Mouse (Mus musculus): Measurements from ENCODE around the gene Ric8a. TPM values are rescaled to one million over a fixed set of nuclear protein-coding genes. Genes with fewer than 3 reads are reported as not detected.
A peak's percentile ranks its signal among the peaks of the same experiment; 100 is the strongest.
"Not testable (repeated sequence)": the region's sequence is repeated elsewhere in the genome, so short reads cannot be mapped to it uniquely, and the experiment has no call there.

Gene Ric8a
- polyA plus RNA-seq, 1 experiment from 2014 or later: 94.8 TPM

- no peak overlapping the region for H3K4me2 ChIP-seq (replicated peaks)
- WGBS: 93% methylated on average over 6 of the region's 6 CpGs
- H3K36me3 ChIP-seq: peaks cover 29% of the 10 kb centered on the region
- H3K4me1 ChIP-seq: peaks cover 7% of the 10 kb centered on the region
- H3K9me3 ChIP-seq: no peaks in the 10 kb centered on the region
- ATAC-seq (ENCODE audit: low FRiP score, low read depth): no peak
- no peak overlapping the region for H3K4me3 ChIP-seq
- no peak overlapping the region for H3K27ac ChIP-seq
- no peak overlapping the region for H3K9ac ChIP-seq
- no peaks in the 10 kb centered on the region for H3K27me3 ChIP-seq (replicated peaks)
Observed at GRCm38 (mm10) chr7:140877364-140877763, 20.6 kb downstream of the Ric8a start.

GRCm38 (mm10) chr7:140879355-140879754 is 22.6 kb downstream of the Ric8a start:
- Histone ChIP-seq H3K36me3 (peaks cover 30% of the 10 kb centered on the region), H3K27me3 (replicated peaks) (no peaks in the 10 kb centered on the region), H3K4me2 (replicated peaks) (no peak overlapping the region), H3K9ac (no peak overlapping the region), H3K4me1 (peaks cover 11% of the 10 kb centered on the region), H3K4me3 (no peak overlapping the region), H3K9me3 (no peaks in the 10 kb centered on the region), H3K27ac (no peak overlapping the region)
- no peak for ATAC-seq (ENCODE audit: low FRiP score, low read depth)
- 92% methylated on average over 7 of the region's 7 CpGs for WGBS

- 90% methylated on average over 3 of the region's 3 CpGs for WGBS
- peaks cover 24% of the 10 kb centered on the region for H3K36me3 ChIP-seq
- ATAC-seq (ENCODE audit: low FRiP score, low read depth): no peak
- H3K4me1 ChIP-seq: peaks cover 11% of the 10 kb centered on the region
- no peaks in the 10 kb centered on the region for H3K9me3 ChIP-seq
- H3K9ac ChIP-seq: no peak overlapping the region
- no peaks in the 10 kb centered on the region for H3K27me3 ChIP-seq (replicated peaks)
- no peak overlapping the region for H3K27ac ChIP-seq
- H3K4me2 ChIP-seq (replicated peaks): no peak overlapping the region; the same call in 1 of the 2 replicates
- H3K4me3 ChIP-seq: no peak overlapping the region
Observed at GRCm38 (mm10) chr7:140880419-140880818, 23.7 kb downstream of the Ric8a start.

- 28% methylated on average over 8 of the region's 8 CpGs for WGBS
- no peaks in the 10 kb centered on the region for H3K27me3 ChIP-seq (replicated peaks)
- no peaks in the 10 kb centered on the region for H3K9me3 ChIP-seq
- H3K36me3 ChIP-seq: peaks cover 23% of the 10 kb centered on the region
- H3K9ac ChIP-seq: peak overlapping the region; percentile 86; the same call in 1 of the 2 replicates
- ATAC-seq (ENCODE audit: low FRiP score, low read depth): no peak
- peak overlapping the region; percentile 95 for H3K4me3 ChIP-seq
- H3K27ac ChIP-seq: no peak overlapping the region
- peak overlapping the region; percentile 77 for H3K4me2 ChIP-seq (replicated peaks)
- peaks cover 11% of the 10 kb centered on the region for H3K4me1 ChIP-seq
Observed at GRCm38 (mm10) chr7:140880865-140881515, 24.2 kb downstream of the Ric8a start.

GRCm38 (mm10) chr7:140881696-140882468 is 25.1 kb downstream of the Ric8a start, which contains the start of the genes Psmd13 and Sirt3:
Psmd13 (plus strand) TSS chr7:140881968.
Sirt3 (minus strand) TSS chr7:140882309.
- under 1% methylated on average over 59 of the region's 59 CpGs for WGBS
- peak; percentile 97 for ATAC-seq (ENCODE audit: low FRiP score, low read depth)
- Histone ChIP-seq H3K36me3 (peaks cover 23% of the 10 kb centered on the region), H3K4me3 (peak within 1 kb of the TSS; percentile 95), H3K9me3 (no peaks in the 10 kb centered on the region), H3K4me1 (peaks cover 11% of the 10 kb centered on the region), H3K9ac (peak within 1 kb of the TSS; percentile 86), H3K4me2 (replicated peaks) (peak within 1 kb of the TSS; percentile 77), H3K27ac (peak within 1 kb of the TSS; percentile 50), H3K27me3 (replicated peaks) (no peaks in the 10 kb centered on the region)

GRCm38 (mm10) chr7:140882469-140882803 is 25.7 kb downstream of the Ric8a start:
- H3K27me3 ChIP-seq (replicated peaks): no peaks in the 10 kb centered on the region
- H3K4me1 ChIP-seq: peaks cover 11% of the 10 kb centered on the region
- ATAC-seq (ENCODE audit: low FRiP score, low read depth): peak; percentile 73
- peak overlapping the region; percentile 50; the same call in 1 of the 2 replicates for H3K27ac ChIP-seq
- peaks cover 26% of the 10 kb centered on the region for H3K36me3 ChIP-seq
- peak overlapping the region; percentile 95 for H3K4me3 ChIP-seq
- H3K9ac ChIP-seq: peak overlapping the region; percentile 86
- under 1% methylated on average over 12 of the region's 12 CpGs for WGBS
- peak overlapping the region; percentile 77 for H3K4me2 ChIP-seq (replicated peaks)
- H3K9me3 ChIP-seq: no peaks in the 10 kb centered on the region

- H3K9me3 ChIP-seq; H3K27me3 ChIP-seq (replicated peaks); H3K27ac ChIP-seq; H3K4me2 ChIP-seq (replicated peaks); ATAC-seq (ENCODE audit: low FRiP score, low read depth); H3K4me3 ChIP-seq; H3K9ac ChIP-seq; H3K4me1 ChIP-seq: not testable (repeated sequence)
- WGBS: 98% methylated on average over 16 of the region's 16 CpGs
- peaks cover 76% of the 10 kb centered on the region for H3K36me3 ChIP-seq
Observed at GRCm38 (mm10) chr7:140890636-140891035, 33.9 kb downstream of the Ric8a start.

GRCm38 (mm10) chr7:140894031-140894430 is 37.3 kb downstream of the Ric8a start:
- Histone ChIP-seq H3K9ac (no peak overlapping the region), H3K9me3 (no peaks in the 10 kb centered on the region), H3K36me3 (peaks cover 77% of the 10 kb centered on the region), H3K4me1 (no peaks in the 10 kb centered on the region), H3K27me3 (replicated peaks) (no peaks in the 10 kb centered on the region), H3K4me3 (no peak overlapping the region), H3K4me2 (replicated peaks) (no peak overlapping the region), H3K27ac (no peak overlapping the region)
- no peak for ATAC-seq (ENCODE audit: low FRiP score, low read depth)
- 92% methylated on average over 7 of the region's 7 CpGs for WGBS

- H3K27me3 ChIP-seq (replicated peaks): no peaks in the 10 kb centered on the region
- H3K36me3 ChIP-seq: peaks cover 77% of the 10 kb centered on the region
- no peak for ATAC-seq (ENCODE audit: low FRiP score, low read depth)
- no peaks in the 10 kb centered on the region for H3K4me1 ChIP-seq
- 93% methylated on average over 3 of the region's 3 CpGs for WGBS
- no peak overlapping the region for H3K4me3 ChIP-seq
- no peak overlapping the region for H3K9ac ChIP-seq
- H3K9me3 ChIP-seq: no peaks in the 10 kb centered on the region
- no peak overlapping the region for H3K27ac ChIP-seq
- H3K4me2 ChIP-seq (replicated peaks): no peak overlapping the region
Observed at GRCm38 (mm10) chr7:140894611-140895010, 37.9 kb downstream of the Ric8a start.

GRCm38 (mm10) chr7:140897863-140898262 is 41.1 kb downstream of the Ric8a start:
- ATAC-seq (ENCODE audit: low FRiP score, low read depth): no peak
- H3K27me3 ChIP-seq (replicated peaks): no peaks in the 10 kb centered on the region
- H3K9me3 ChIP-seq: no peaks in the 10 kb centered on the region
- no peaks in the 10 kb centered on the region for H3K4me1 ChIP-seq
- H3K27ac ChIP-seq: no peak overlapping the region
- H3K4me2 ChIP-seq (replicated peaks): no peak overlapping the region
- peak overlapping the region; percentile 26; the same call in 1 of the 2 replicates for H3K9ac ChIP-seq
- no peak overlapping the region for H3K4me3 ChIP-seq
- 88% methylated on average over 7 of the region's 7 CpGs for WGBS
- H3K36me3 ChIP-seq: peaks cover 58% of the 10 kb centered on the region

GRCm38 (mm10) chr7:140899121-140899520 is 42.4 kb downstream of the Ric8a start:
- Histone ChIP-seq H3K36me3 (peaks cover 49% of the 10 kb centered on the region), H3K27ac (no peak overlapping the region), H3K4me1 (no peaks in the 10 kb centered on the region), H3K4me2 (replicated peaks) (no peak overlapping the region), H3K9me3 (no peaks in the 10 kb centered on the region), H3K27me3 (replicated peaks) (no peaks in the 10 kb centered on the region), H3K9ac (0 out of 2 replicates have a peak overlapping the region, but pooled peaks have one; percentile 13), H3K4me3 (no peak overlapping the region)
- ATAC-seq (ENCODE audit: low FRiP score, low read depth): no peak
- 81% methylated on average over 3 of the region's 3 CpGs for WGBS

GRCm38 (mm10) chr7:140900220-140900619 is 43.5 kb downstream of the Ric8a start, which contains the start of gene Cox8b:
Cox8b (minus strand) TSS chr7:140900446.
- Histone ChIP-seq H3K9ac (no peak within 1 kb of the TSS), H3K4me1 (no peaks in the 10 kb centered on the region), H3K36me3 (peaks cover 40% of the 10 kb centered on the region), H3K27ac (no peak within 1 kb of the TSS), H3K4me3 (no peak within 1 kb of the TSS), H3K9me3 (no peaks in the 10 kb centered on the region), H3K4me2 (replicated peaks) (no peak within 1 kb of the TSS), H3K27me3 (replicated peaks) (no peaks in the 10 kb centered on the region)
- ATAC-seq (ENCODE audit: low FRiP score, low read depth): no peak
- 82% methylated on average over 10 of the region's 10 CpGs for WGBS

All from neural tube, embryonic 12.5 days (tissue).